Mouse (Mus musculus) heart, embryonic 14.5 days (tissue): Measurements from ENCODE around the gene Cdkn1a. TPM values are rescaled to one million over a fixed set of nuclear protein-coding genes. Genes with fewer than 3 reads are reported as not detected.
"Not testable (repeated sequence)": the region's sequence is repeated elsewhere in the genome, so short reads cannot be mapped to it uniquely, and the experiment has no call there.

ENCODE experiments used
- ATAC-seq: fragments of 200-750 bp; cut with Nextera tagmentation; 2 replicates; pipeline ENCODE4 v1.8.0; 2017; ENCODE audit warnings: low read depth, moderate TSS enrichment; ENCODE audit not compliant: insufficient number of reproducible peaks, insufficient read depth, low FRiP score
- H3K27ac ChIP-seq, 2 experiments: fragments of 200-500 bp in 1 of 2; fragments of 300-500 bp in 1 of 2; sonication (generic) in 1 of 2; replicated peaks in 1 of 2; 2 replicates each; pipeline ENCODE4 v1.5.1; 2012 to 2014; ENCODE audit warnings: low read depth in 2 of 2, low read length in 2 of 2, control low read depth in 1 of 2, mild to moderate bottlenecking in 1 of 2, mixed read lengths in 1 of 2; ENCODE audit not compliant: control insufficient read depth in 1 of 2, insufficient read depth in 1 of 2
- H3K27me3 ChIP-seq: fragments of 300-500 bp; sonication (generic); 2 replicates; pipeline ENCODE4 v1.6.1; 2014; ENCODE audit warnings: mild to moderate bottlenecking, low read length, control low read depth; ENCODE audit not compliant: control insufficient read depth, insufficient read depth
- H3K36me3 ChIP-seq: fragments of 300-500 bp; sonication (generic); 2 replicates; pipeline ENCODE4 v1.6.1; 2014; ENCODE audit warnings: mild to moderate bottlenecking, control low read depth, low read length, mixed read lengths; ENCODE audit not compliant: control insufficient read depth, insufficient read depth
- H3K4me1 ChIP-seq, 2 experiments: fragments of 200-500 bp in 1 of 2; fragments of 300-500 bp in 1 of 2; sonication (generic) in 1 of 2; 2 replicates each; pipeline ENCODE4 v1.6.1; 2012 to 2014; ENCODE audit warnings: low read length in 2 of 2, control low read depth in 1 of 2, mixed read lengths in 1 of 2; ENCODE audit not compliant: control insufficient read depth in 2 of 2, insufficient read depth in 2 of 2
- H3K4me2 ChIP-seq: fragments of 300-500 bp; sonication (generic); 2 replicates; pipeline ENCODE4 v1.6.1; 2014; ENCODE audit warnings: mild to moderate bottlenecking, low read length
- H3K4me3 ChIP-seq, 2 experiments: fragments of 200-500 bp in 1 of 2; fragments of 300-500 bp in 1 of 2; sonication (generic) in 1 of 2; 2 replicates each; pipeline ENCODE4 v1.5.1; 2012 to 2014; ENCODE audit warnings: low read length in 2 of 2, mild to moderate bottlenecking in 2 of 2, control low read depth in 1 of 2, low read depth in 1 of 2, moderate library complexity in 1 of 2; ENCODE audit not compliant: control insufficient read depth in 1 of 2, insufficient read depth in 1 of 2
- H3K9ac ChIP-seq: fragments of 300-500 bp; sonication (generic); 2 replicates; pipeline ENCODE4 v1.6.1; 2014; ENCODE audit warnings: mild to moderate bottlenecking, low read length
- H3K9me3 ChIP-seq: fragments of 300-500 bp; sonication (generic); 2 replicates; pipeline ENCODE4 v1.6.1; 2016; ENCODE audit warnings: low read length, control low read depth; ENCODE audit not compliant: control insufficient read depth
- WGBS: fragments of 180-500 bp; shearing (Covaris S2); extraction: QIAGEN DNeasy Blood & Tissue Kit; methylation state at CpG from one replicate; pipeline ENCODE4 v1.1.7; 2014; 5-methylcytosine and 5-hydroxymethylcytosine counted together
- polyA plus RNA-seq: library from polyadenylated mRNA; unstranded; fragments of >200 nt; fragmentation: Nextera tagmentation; extraction: Ambion mirVana; gene quantifications from 2 replicates; pipeline ENCODE4 v1.2.1, GENCODE M21; 2014

Cdkn1a gene
- polyA plus RNA-seq, 1 experiment from 2014 or later = 51.7 TPM

GRCm38 (mm10) chr17:29067416-29067815, 23.4 kb upstream of the Cdkn1a start:
- peaks cover 20 to 31% of the 10 kb centered on the region in 2 experiments for H3K4me1 ChIP-seq
- H3K9ac ChIP-seq, H3K36me3 ChIP-seq, H3K27ac ChIP-seq, ATAC-seq, H3K27me3 ChIP-seq, H3K9me3 ChIP-seq, H3K4me2 ChIP-seq, H3K4me3 ChIP-seq: not testable (repeated sequence)
- WGBS = 75% methylated on average over 3 of the region's 3 CpGs

GRCm38 (mm10) chr17:29067847-29068246, 22.9 kb upstream of the Cdkn1a start:
- Histone ChIP-seq H3K4me1 (peaks cover 19 to 31% of the 10 kb centered on the region in 2 experiments), H3K9ac (no peak overlapping the region), H3K27me3 (no peaks in the 10 kb centered on the region), H3K27ac (no peak overlapping the region), H3K9me3 (no peaks in the 10 kb centered on the region), H3K4me2 (no peak overlapping the region), H3K36me3 (no peaks in the 10 kb centered on the region), H3K4me3 (no peak overlapping the region)
- WGBS = 54% methylated on average over 5 of the region's 5 CpGs
- ATAC-seq = no peak

- Histone ChIP-seq H3K27me3 (no peaks in the 10 kb centered on the region), H3K4me2 (no peak overlapping the region), H3K36me3 (no peaks in the 10 kb centered on the region), H3K27ac (peak overlapping the region; percentile 14 to 22; a peak in 1 of 4 replicates), H3K9me3 (no peaks in the 10 kb centered on the region), H3K4me1 (peaks cover 22 to 30% of the 10 kb centered on the region in 2 experiments), H3K4me3 (no peak overlapping the region), H3K9ac (no peak overlapping the region)
- peak; percentile 24; the same call in 1 of the 2 replicates for ATAC-seq
- WGBS = 47% methylated on average over 10 of the region's 10 CpGs
Observed at GRCm38 (mm10) chr17:29069063-29069462, 21.7 kb upstream of the Cdkn1a start.

- no peak overlapping the region for H3K27ac ChIP-seq
- no peak overlapping the region for H3K9ac ChIP-seq
- no peaks in the 10 kb centered on the region for H3K36me3 ChIP-seq
- no peak for ATAC-seq
- WGBS = 71% methylated on average over 5 of the region's 5 CpGs
- H3K4me2 ChIP-seq = no peak overlapping the region
- no peak overlapping the region for H3K4me3 ChIP-seq
- peaks cover 22 to 30% of the 10 kb centered on the region in 2 experiments for H3K4me1 ChIP-seq
- H3K27me3 ChIP-seq = no peaks in the 10 kb centered on the region
- no peaks in the 10 kb centered on the region for H3K9me3 ChIP-seq
Observed at GRCm38 (mm10) chr17:29071820-29072219, 19.0 kb upstream of the Cdkn1a start.

GRCm38 (mm10) chr17:29072701-29073307, 18.0 kb upstream of the Cdkn1a start:
- ATAC-seq = no peak; the same call in 1 of the 2 replicates
- H3K4me1 ChIP-seq = peaks cover 22 to 34% of the 10 kb centered on the region in 2 experiments
- H3K9ac ChIP-seq = peak overlapping the region; percentile 51; the same call in 1 of the 2 replicates
- H3K4me3 ChIP-seq = no peak overlapping the region
- no peaks in the 10 kb centered on the region for H3K9me3 ChIP-seq
- no peaks in the 10 kb centered on the region for H3K27me3 ChIP-seq
- no peaks in the 10 kb centered on the region for H3K36me3 ChIP-seq
- H3K4me2 ChIP-seq = peak overlapping the region; percentile 33
- 10% methylated on average over 11 of the region's 11 CpGs for WGBS
- H3K27ac ChIP-seq = peak overlapping the region; percentile 56 to 72

- 36% methylated on average over 5 of the region's 5 CpGs for WGBS
- Histone ChIP-seq H3K9ac (peak overlapping the region; percentile 51; the same call in 1 of the 2 replicates), H3K4me1 (peaks cover 26 to 37% of the 10 kb centered on the region in 2 experiments), H3K4me2 (peak overlapping the region; percentile 33), H3K27ac (peak overlapping the region; percentile 56 to 72), H3K4me3 (no peak overlapping the region), H3K9me3 (no peaks in the 10 kb centered on the region), H3K27me3 (no peaks in the 10 kb centered on the region), H3K36me3 (no peaks in the 10 kb centered on the region)
- ATAC-seq = no peak
Observed at GRCm38 (mm10) chr17:29073313-29073712, 17.5 kb upstream of the Cdkn1a start.

- H3K27ac ChIP-seq = no peak overlapping the region
- no peak overlapping the region for H3K4me3 ChIP-seq
- H3K9ac ChIP-seq = no peak overlapping the region
- H3K27me3 ChIP-seq = no peaks in the 10 kb centered on the region
- ATAC-seq = no peak
- no peak overlapping the region for H3K4me2 ChIP-seq
- H3K36me3 ChIP-seq = no peaks in the 10 kb centered on the region
- WGBS = 61% methylated on average over 13 of the region's 13 CpGs
- peaks cover 26 to 37% of the 10 kb centered on the region in 2 experiments for H3K4me1 ChIP-seq
- no peaks in the 10 kb centered on the region for H3K9me3 ChIP-seq
Observed at GRCm38 (mm10) chr17:29074085-29074484, 16.7 kb upstream of the Cdkn1a start.

- Histone ChIP-seq H3K27ac (no peak overlapping the region), H3K27me3 (peaks cover 5% of the 10 kb centered on the region; the same call in 1 of the 2 replicates), H3K36me3 (no peaks in the 10 kb centered on the region), H3K4me3 (no peak overlapping the region), H3K9me3 (no peaks in the 10 kb centered on the region), H3K4me2 (no peak overlapping the region), H3K4me1 (peaks cover 30 to 43% of the 10 kb centered on the region in 2 experiments), H3K9ac (no peak overlapping the region)
- WGBS = 80% methylated on average over 8 of the region's 8 CpGs
- no peak for ATAC-seq
Observed at GRCm38 (mm10) chr17:29076235-29076634, 14.5 kb upstream of the Cdkn1a start.
